Mouse (Mus musculus) right cerebral cortex, postnatal 36 days (tissue): ENCODE data around the gene Gzmd.

Source experiments
- DNase-seq, 2 experiments: peaks; one replicate each; pipeline ENCODE4 v3.0.0; 2022; ENCODE audit warnings: low spot score in 2 of 2, mixed read lengths in 1 of 2

The Gzmd gene

GRCm38 (mm10) chr14:56082016-56082415, 50.4 kb downstream of the Gzmd start:
- no peak for DNase-seq
